Mouse (Mus musculus) lung, adult 2 months (tissue): ENCODE measurements around the gene Iqschfp.

Experiments used
- CTCF ChIP-seq: fragments of 200-500 bp; IDR thresholded peaks from 2 replicates; pipeline ENCODE4 v1.5.1; 2011; ENCODE audit warnings: mild to moderate bottlenecking, low read length, control low read depth; ENCODE audit not compliant: insufficient read depth
- POLR2A ChIP-seq: fragments of 200-500 bp; IDR thresholded peaks from 2 replicates; pipeline ENCODE4 v1.6.1; 2011; ENCODE audit warnings: low read depth, mild to moderate bottlenecking, control low read depth, low read length, borderline replicate concordance; ENCODE audit errors: extremely low read depth

DNA sequence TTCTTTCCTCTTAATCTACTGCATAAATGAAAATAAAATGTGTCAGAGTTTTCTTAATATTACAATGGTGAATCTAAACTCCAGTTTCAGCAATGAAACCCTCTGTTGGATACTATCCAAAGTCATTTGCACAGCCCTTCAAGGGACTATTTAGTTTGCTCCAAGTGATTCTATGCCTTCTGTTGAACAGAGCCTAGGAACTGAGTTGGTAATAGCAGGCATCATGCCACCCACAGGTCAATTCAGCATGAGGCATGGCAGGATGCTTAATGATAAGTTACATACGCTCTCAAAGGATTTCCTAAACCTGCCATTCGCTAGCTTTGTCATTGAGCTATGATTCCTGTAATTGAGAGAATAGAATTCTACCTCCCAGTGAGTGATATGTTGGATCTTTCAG lies 392.5 kb downstream of the Iqschfp start:
- TF ChIP-seq CTCF: no peak
- TF ChIP-seq POLR2A: no peak
